Mouse (Mus musculus) bone marrow macrophage, adult 2 months (primary cell): ENCODE data around the gene H2al1i.

Experiments used
- CTCF ChIP-seq: IDR thresholded peaks from 2 replicates; pipeline ENCODE4 v1.5.1; 2012; ENCODE audit warnings: low read depth, mild to moderate bottlenecking, low read length, moderate library complexity
- POLR2A ChIP-seq: IDR thresholded peaks from 2 replicates; pipeline ENCODE4 v1.6.1; 2012; ENCODE audit warnings: mild to moderate bottlenecking, low read depth, low read length, borderline replicate concordance

- TF ChIP-seq CTCF (no peak), POLR2A (no peak)
These were observed 35.2 kb upstream of the H2al1i start for GRCm38 (mm10) chrX:11289244-11289643.
